Mouse (Mus musculus) embryonic facial prominence, embryonic 10.5 days (tissue): ENCODE measurements around the gene Sdccag8. TPM values are rescaled to one million over a fixed set of nuclear protein-coding genes. Genes with fewer than 3 reads are reported as not detected.

Experiments used
- DNase-seq: peaks from one replicate; pipeline ENCODE4 v3.0.0-alpha.2; 2017; ENCODE audit warnings: low spot score
- H3K27ac ChIP-seq: fragments of 300-500 bp; sonication (generic); replicated peaks from 2 replicates; pipeline ENCODE4 v1.5.1; 2016; ENCODE audit warnings: mild to moderate bottlenecking
- H3K27me3 ChIP-seq: fragments of 300-500 bp; sonication (generic); replicated peaks from 2 replicates; pipeline ENCODE4 v1.6.1; 2016; ENCODE audit warnings: low read depth, mild to moderate bottlenecking; ENCODE audit not compliant: poor library complexity, severe bottlenecking
- H3K36me3 ChIP-seq: fragments of 300-500 bp; sonication (generic); replicated peaks from 2 replicates; pipeline ENCODE4 v1.6.1; 2016; ENCODE audit warnings: mild to moderate bottlenecking, moderate library complexity
- H3K4me1 ChIP-seq: fragments of 300-500 bp; sonication (generic); 2 replicates; pipeline ENCODE4 v1.6.1; 2016
- H3K4me3 ChIP-seq: fragments of 300-500 bp; sonication (generic); 2 replicates; pipeline ENCODE4 v1.5.1; 2016; ENCODE audit warnings: mild to moderate bottlenecking, moderate library complexity
- H3K9me3 ChIP-seq: fragments of 300-500 bp; sonication (generic); 2 replicates; pipeline ENCODE4 v1.6.1; 2016; ENCODE audit warnings: mild to moderate bottlenecking
- WGBS: fragments of 180-500 bp; shearing (Covaris S2); methylation state at CpG from one replicate; pipeline ENCODE4 v1.1.7; 2016; 5-methylcytosine and 5-hydroxymethylcytosine counted together
- polyA plus RNA-seq: library from polyadenylated mRNA; unstranded; fragments of >200 nt; fragmentation: Nextera tagmentation; extraction: Ambion mirVana; gene quantifications from 2 replicates; pipeline ENCODE4 v1.2.1, GENCODE M21; 2016

Sdccag8 gene
- polyA plus RNA-seq, 1 experiment from 2014 or later: 14.6 TPM

- 88% methylated on average over 2 of the region's 2 CpGs for WGBS
- DNase-seq: no peak
- no peak overlapping the region for H3K4me3 ChIP-seq
Measured at GRCm38 (mm10) chr1:176818147-176818546, 3.7 kb downstream of the Sdccag8 start.

GRCm38 (mm10) chr1:176818763-176819162 lies 4.3 kb downstream of the Sdccag8 start:
- Histone ChIP-seq H3K36me3 (no peaks in the 10 kb centered on the region), H3K27ac (no peak overlapping the region), H3K27me3 (no peaks in the 10 kb centered on the region), H3K4me3 (no peak overlapping the region), H3K4me1 (peaks cover 7% of the 10 kb centered on the region; the same call in 1 of the 2 replicates), H3K9me3 (no peaks in the 10 kb centered on the region)
- 81% methylated on average over 6 of the region's 6 CpGs for WGBS
- DNase-seq: no peak

More at GRCm38 (mm10) chr1:176818147-176818546, 3.7 kb downstream of the Sdccag8 start:
- H3K27me3 ChIP-seq: no peaks in the 10 kb centered on the region
- H3K27ac ChIP-seq: no peak overlapping the region
- H3K4me1 ChIP-seq: peaks cover 7% of the 10 kb centered on the region; the same call in 1 of the 2 replicates
- no peaks in the 10 kb centered on the region for H3K36me3 ChIP-seq
- no peaks in the 10 kb centered on the region for H3K9me3 ChIP-seq

GRCm38 (mm10) chr1:176821929-176822328 lies 7.5 kb downstream of the Sdccag8 start:
- 69% methylated on average over 1 of the region's 1 CpGs for WGBS
- no peaks in the 10 kb centered on the region for H3K9me3 ChIP-seq
- 0 out of 2 replicates have a peak, but pooled peaks cover 2% of the 10 kb centered on the region for H3K4me1 ChIP-seq
- H3K4me3 ChIP-seq: no peak overlapping the region
- no peaks in the 10 kb centered on the region for H3K27me3 ChIP-seq
- no peak overlapping the region for H3K27ac ChIP-seq
- no peak for DNase-seq
- H3K36me3 ChIP-seq: no peaks in the 10 kb centered on the region

GRCm38 (mm10) chr1:176822949-176823348 lies 8.5 kb downstream of the Sdccag8 start:
- Histone ChIP-seq H3K27me3 (no peaks in the 10 kb centered on the region), H3K27ac (no peak overlapping the region), H3K4me3 (no peak overlapping the region), H3K4me1 (0 out of 2 replicates have a peak, but pooled peaks cover 2% of the 10 kb centered on the region), H3K9me3 (no peaks in the 10 kb centered on the region), H3K36me3 (no peaks in the 10 kb centered on the region)
- no peak for DNase-seq
- 89% methylated on average over 4 of the region's 4 CpGs for WGBS

DNA sequence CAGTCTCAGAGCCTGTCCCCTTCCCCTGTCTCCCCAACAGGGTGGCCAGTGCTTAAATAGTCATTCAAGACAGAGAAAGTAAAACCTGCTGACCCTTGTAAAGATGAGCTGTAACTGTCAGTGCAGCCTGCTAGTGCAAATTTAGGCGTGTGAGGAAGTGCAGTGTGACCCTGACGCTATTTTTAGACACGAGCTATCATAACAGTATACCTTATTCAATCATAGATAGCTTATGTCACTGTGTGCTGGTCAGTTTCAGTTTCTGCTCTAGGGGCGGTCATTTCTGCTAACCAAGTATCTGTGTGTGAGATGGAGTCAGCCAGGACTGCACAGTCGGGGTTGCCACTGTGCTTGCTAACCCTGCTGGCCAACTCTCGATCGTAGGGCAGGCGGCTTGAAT lies 9.4 kb downstream of the Sdccag8 start:
- no peaks in the 10 kb centered on the region for H3K36me3 ChIP-seq
- DNase-seq: no peak
- WGBS: 88% methylated on average over 8 of the region's 8 CpGs
- no peaks in the 10 kb centered on the region for H3K27me3 ChIP-seq
- H3K4me3 ChIP-seq: no peak overlapping the region
- no peaks in the 10 kb centered on the region for H3K9me3 ChIP-seq
- H3K27ac ChIP-seq: no peak overlapping the region
- H3K4me1 ChIP-seq: 0 out of 2 replicates have a peak, but pooled peaks cover 2% of the 10 kb centered on the region

DNA sequence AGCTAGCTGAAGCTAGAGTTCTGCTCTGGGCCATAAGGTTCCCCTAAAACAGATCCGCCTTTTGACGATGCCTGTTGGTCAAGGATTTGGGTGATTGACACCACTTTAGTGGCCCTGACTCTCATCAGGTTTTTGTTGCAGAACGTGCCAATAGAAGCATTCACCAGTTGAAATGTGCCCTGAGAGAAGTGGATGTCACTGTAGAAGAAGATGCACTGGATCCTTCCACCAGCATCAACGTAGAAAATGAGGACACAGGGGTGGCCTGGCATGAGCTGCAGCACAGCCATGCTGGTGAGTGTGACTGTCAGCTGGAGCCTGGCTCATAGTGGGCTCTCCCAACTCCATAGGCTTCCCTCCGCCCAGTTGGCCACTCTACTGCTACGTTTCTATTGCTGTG lies 10.2 kb downstream of the Sdccag8 start:
- Histone ChIP-seq H3K36me3 (no peaks in the 10 kb centered on the region), H3K4me1 (0 out of 2 replicates have a peak, but pooled peaks cover 2% of the 10 kb centered on the region), H3K27me3 (no peaks in the 10 kb centered on the region), H3K9me3 (no peaks in the 10 kb centered on the region), H3K27ac (no peak overlapping the region), H3K4me3 (no peak overlapping the region)
- no peak for DNase-seq
- 85% methylated on average over 6 of the region's 6 CpGs for WGBS

- no peak for DNase-seq
- WGBS: 90% methylated on average over 4 of the region's 4 CpGs
- H3K27ac ChIP-seq: no peak overlapping the region
- no peak overlapping the region for H3K4me3 ChIP-seq
- H3K4me1 ChIP-seq: 0 out of 2 replicates have a peak, but pooled peaks cover 2% of the 10 kb centered on the region
- H3K9me3 ChIP-seq: no peaks in the 10 kb centered on the region
- no peaks in the 10 kb centered on the region for H3K27me3 ChIP-seq
- H3K36me3 ChIP-seq: no peaks in the 10 kb centered on the region
Measured at GRCm38 (mm10) chr1:176825084-176825483, 10.6 kb downstream of the Sdccag8 start.

GRCm38 (mm10) chr1:176826186-176826585 lies 11.7 kb downstream of the Sdccag8 start:
- Histone ChIP-seq H3K27me3 (no peaks in the 10 kb centered on the region), H3K4me3 (no peak overlapping the region), H3K4me1 (0 out of 2 replicates have a peak, but pooled peaks cover 2% of the 10 kb centered on the region), H3K9me3 (no peaks in the 10 kb centered on the region), H3K27ac (no peak overlapping the region), H3K36me3 (no peaks in the 10 kb centered on the region)
- 87% methylated on average over 11 of the region's 11 CpGs for WGBS
- no peak for DNase-seq

- WGBS: 85% methylated on average over 4 of the region's 4 CpGs
- Histone ChIP-seq H3K4me3 (no peak overlapping the region), H3K27me3 (no peaks in the 10 kb centered on the region), H3K36me3 (no peaks in the 10 kb centered on the region; the same call in 1 of the 2 replicates), H3K4me1 (0 out of 2 replicates have a peak, but pooled peaks cover 2% of the 10 kb centered on the region), H3K9me3 (no peaks in the 10 kb centered on the region), H3K27ac (no peak overlapping the region)
- DNase-seq: no peak
Measured at GRCm38 (mm10) chr1:176826931-176827330, 12.5 kb downstream of the Sdccag8 start.

DNA sequence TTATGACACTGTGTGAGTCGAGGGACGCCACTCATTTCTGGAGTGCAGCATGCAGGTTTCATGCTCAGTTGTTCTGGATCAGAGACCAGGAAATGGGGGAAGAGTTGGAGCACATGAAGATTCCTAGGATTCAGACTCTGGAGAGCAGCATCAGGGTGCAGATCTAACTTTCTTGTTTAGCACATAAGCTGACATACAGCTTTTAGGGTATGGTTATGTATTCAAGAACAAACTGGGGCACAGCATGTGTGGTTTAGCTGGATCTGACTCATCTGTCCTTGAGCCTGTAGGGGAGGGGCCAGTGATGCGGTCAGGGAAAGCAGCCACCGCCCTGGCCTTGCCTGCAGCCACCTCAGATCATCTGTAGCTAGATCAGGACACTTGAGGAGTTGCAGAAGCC lies 12.9 kb downstream of the Sdccag8 start:
- H3K27me3 ChIP-seq: no peaks in the 10 kb centered on the region
- H3K4me1 ChIP-seq: no peaks in the 10 kb centered on the region
- no peak overlapping the region for H3K27ac ChIP-seq
- DNase-seq: no peak
- no peak overlapping the region for H3K4me3 ChIP-seq
- no peaks in the 10 kb centered on the region; the same call in 1 of the 2 replicates for H3K36me3 ChIP-seq
- WGBS: 84% methylated on average over 4 of the region's 4 CpGs
- no peaks in the 10 kb centered on the region for H3K9me3 ChIP-seq

DNA sequence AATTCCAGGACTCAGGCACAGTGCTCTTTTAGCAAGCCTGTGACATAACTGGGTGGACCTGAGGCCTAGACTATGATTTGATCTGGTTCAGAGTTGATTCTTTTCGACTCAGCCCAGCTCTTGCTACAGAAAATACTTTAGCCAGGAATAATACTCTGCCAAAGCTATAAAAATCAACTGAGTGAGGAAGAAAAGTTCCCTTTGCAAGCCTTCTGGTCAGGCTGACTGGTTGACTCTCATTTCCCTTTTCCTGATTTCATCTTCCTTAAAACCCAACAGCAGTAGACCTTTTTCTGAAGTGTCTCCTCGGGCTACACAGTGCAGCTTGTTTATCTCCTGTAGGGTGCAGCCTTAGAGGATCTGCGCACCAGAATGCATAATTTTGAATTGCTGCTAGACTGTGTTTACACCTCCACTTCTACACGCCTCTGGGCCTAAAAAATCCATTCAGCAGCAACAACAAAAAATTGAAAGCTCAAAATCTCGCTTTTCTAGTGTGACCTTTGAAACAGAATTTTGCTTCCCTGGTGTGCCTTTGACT lies 13.6 kb downstream of the Sdccag8 start:
- Histone ChIP-seq H3K36me3 (no peaks in the 10 kb centered on the region; the same call in 1 of the 2 replicates), H3K4me1 (no peaks in the 10 kb centered on the region), H3K4me3 (no peak overlapping the region), H3K27ac (no peak overlapping the region), H3K27me3 (no peaks in the 10 kb centered on the region), H3K9me3 (no peaks in the 10 kb centered on the region)
- WGBS: 79% methylated on average over 5 of the region's 5 CpGs
- no peak for DNase-seq

DNA sequence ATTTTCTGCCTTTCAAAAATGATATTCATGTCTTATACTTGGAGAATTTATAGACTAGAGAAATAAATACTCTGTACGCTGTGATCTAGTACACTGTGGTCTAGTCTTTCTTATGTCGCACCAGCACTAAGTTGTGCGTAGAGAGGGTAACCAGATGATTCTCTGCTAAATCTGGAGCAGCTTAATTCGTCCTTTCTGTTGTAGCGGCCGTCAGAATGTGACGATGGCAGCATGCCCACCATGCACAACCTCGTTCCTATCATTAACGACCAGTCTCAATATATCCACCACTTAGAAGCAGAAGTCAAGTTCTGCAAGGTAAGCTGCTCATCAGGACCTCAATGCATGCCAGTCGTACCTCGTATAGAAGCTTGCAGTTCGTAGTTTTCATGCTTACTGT lies 14.2 kb downstream of the Sdccag8 start:
- Histone ChIP-seq H3K4me3 (no peak overlapping the region), H3K9me3 (no peaks in the 10 kb centered on the region), H3K27ac (no peak overlapping the region), H3K36me3 (no peaks in the 10 kb centered on the region; the same call in 1 of the 2 replicates), H3K4me1 (no peaks in the 10 kb centered on the region), H3K27me3 (no peaks in the 10 kb centered on the region)
- DNase-seq: no peak
- WGBS: 94% methylated on average over 12 of the region's 12 CpGs

- H3K4me3 ChIP-seq: no peak overlapping the region
- no peak for DNase-seq
- H3K27me3 ChIP-seq: peaks cover 20% of the 10 kb centered on the region
- H3K4me1 ChIP-seq: peaks cover 10% of the 10 kb centered on the region
- 90% methylated on average over 2 of the region's 2 CpGs for WGBS
- H3K9me3 ChIP-seq: no peaks in the 10 kb centered on the region
- no peaks in the 10 kb centered on the region; the same call in 1 of the 2 replicates for H3K36me3 ChIP-seq
- H3K27ac ChIP-seq: no peak overlapping the region
Measured at GRCm38 (mm10) chr1:176832071-176832470, 17.6 kb downstream of the Sdccag8 start.
